In genomic region chr11:102276411-102276915, GRCm38 (mm10) we compare ENCODE assay signal across 8 mouse cellular contexts. TPM values are rescaled to one million over a fixed set of nuclear protein-coding genes. Genes with fewer than 3 reads are reported as not detected.
DNase-seq lines count a peak whose midpoint lies in the region; ATAC-seq and TF ChIP-seq lines count a peak whose summit lies in the region.

No protein-coding gene starts in this region.

- H3K4me1 ChIP-seq in cerebellum, adult 2 months (ENCODE audit: control insufficient read depth, insufficient read depth, low read length), result peaks cover 4% of the 10 kb centered on the region; the same call in 1 of the 2 replicates
- H3K4me1 ChIP-seq in liver, adult 2 months (ENCODE audit: control insufficient read depth, insufficient read depth, low read length), result peaks cover 3% of the 10 kb centered on the region; the same call in 1 of the 2 replicates
- H3K4me1 ChIP-seq in neural tube, embryonic 15.5 days, result peaks cover 12% of the 10 kb centered on the region

- H3K4me2 ChIP-seq in neural tube, embryonic 15.5 days, result peak overlapping the region; percentile 77

- peak; percentile 61 for ATAC-seq in neural tube, embryonic 15.5 days (ENCODE audit: low FRiP score)

- TF ChIP-seq POLR2A in cerebellum, adult 2 months (IDR thresholded peaks at IDR 0.05; ENCODE audit: borderline replicate concordance, insufficient read depth, low read length), result no peak
- TF ChIP-seq POLR2A in liver, adult 2 months (IDR thresholded peaks at IDR 0.05; ENCODE audit: extremely low read depth, insufficient read depth, low read length), result no peak

- WGBS in cerebellum, adult 2 months, result 2% methylated on average over 33 of the region's 33 CpGs
- 4% methylated on average over 33 of the region's 33 CpGs for WGBS in liver, adult 2 months
- under 1% methylated on average over 33 of the region's 33 CpGs for WGBS in neural tube, embryonic 15.5 days

- no peaks in the 10 kb centered on the region for H3K36me3 ChIP-seq in liver, adult 2 months (ENCODE audit: control insufficient read depth, insufficient read depth, low read length)
- no peaks in the 10 kb centered on the region for H3K36me3 ChIP-seq in neural tube, embryonic 15.5 days

- H3K27me3 ChIP-seq in cerebellum, adult 2 months (ENCODE audit: control insufficient read depth, insufficient read depth, low read length), result no peaks in the 10 kb centered on the region
- no peaks in the 10 kb centered on the region for H3K27me3 ChIP-seq in liver, adult 2 months (ENCODE audit: control insufficient read depth, insufficient read depth, low read length)
- peaks cover 4% of the 10 kb centered on the region; the same call in 1 of the 2 replicates for H3K27me3 ChIP-seq in neural tube, embryonic 15.5 days (replicated peaks)

- peak in 1 of 2 experiments; percentile 46 for DNase-seq in cerebellum, adult 2 months
- DNase-seq in cerebellum, adult 11 months, result no peak
- peak; percentile 49 for DNase-seq in thymus, postnatal 4 days
- DNase-seq in thymus, postnatal 14 days, result no peak
- DNase-seq in heart, postnatal 4 days, result peak; percentile 51
- no peak for DNase-seq in liver, adult 2 months (ENCODE audit: extremely low read depth, low read depth, low spot score)
- no peak for DNase-seq in gastrocnemius, adult 18-20 months (ENCODE audit: low spot score)

- peak overlapping the region; percentile 26 for H3K9ac ChIP-seq in liver, adult 2 months (ENCODE audit: low read depth, low read length)
- peak overlapping the region; percentile 59 for H3K9ac ChIP-seq in neural tube, embryonic 15.5 days (replicated peaks)

- H3K79me2 ChIP-seq in liver, adult 2 months (ENCODE audit: control insufficient read depth, insufficient read depth, low read length), result no peaks in the 10 kb centered on the region

- no peak for TF ChIP-seq CTCF in cerebellum, adult 2 months (IDR thresholded peaks at IDR 0.05; ENCODE audit: borderline replicate concordance, insufficient read depth, low read depth, low read length)
- TF ChIP-seq CTCF in liver, adult 2 months (IDR thresholded peaks at IDR 0.05; ENCODE audit: low read depth, low read length), result 0 out of 2 replicates have a peak, but pooled peaks have one; percentile 3

- H3K4me3 ChIP-seq in cerebellum, adult 2 months (replicated peaks; ENCODE audit: insufficient read depth, low read depth, low read length), result peak overlapping the region; percentile 7
- peak overlapping the region; percentile 14; the same call in 1 of the 2 replicates for H3K4me3 ChIP-seq in liver, adult 2 months (ENCODE audit: insufficient read depth, low read depth, low read length)
- peak overlapping the region; percentile 38 for H3K4me3 ChIP-seq in neural tube, embryonic 15.5 days (replicated peaks)

- H3K9me3 ChIP-seq in neural tube, embryonic 15.5 days (replicated peaks), result no peaks in the 10 kb centered on the region

- H3K27ac ChIP-seq in cerebellum, adult 2 months (ENCODE audit: insufficient read depth, low read length), result no peak overlapping the region
- H3K27ac ChIP-seq in liver, adult 2 months (replicated peaks; ENCODE audit: insufficient read depth, low read depth, low read length), result no peak overlapping the region
- peak overlapping the region; percentile 37; the same call in 1 of the 2 replicates for H3K27ac ChIP-seq in neural tube, embryonic 15.5 days (replicated peaks)

RNA-seq across cellular contexts. Expression of gene Asb16, which starts 7.9 kb away (rescaled TPM):
- polyA plus RNA-seq in cerebellum, adult 2 months (2012; rRNA removed), result 3.1 and 4.0 TPM in 2 replicates
- under 1 TPM; 0.33 to 0.41 TPM for total RNA-seq in heart, postnatal 4 days (2021)
- total RNA-seq in liver, adult 2 months (2014; rRNA removed), result 0.09 TPM in 1 of 2 replicates, not detected in the other
- 0.16 and 0.20 TPM in 2 replicates for polyA plus RNA-seq in liver, adult 2 months (2012; rRNA removed)
- polyA plus RNA-seq in neural tube, embryonic 15.5 days (2015; fragmentation: Nextera tagmentation; extraction: Ambion mirVana), result 0.10 and 0.12 TPM in 2 replicates
- total RNA-seq in gastrocnemius, adult 18-20 months (2021), result 10 to 100 TPM; 86.0 to 97.5 TPM

RNA-seq across cellular contexts. Expression of gene Tmub2, which starts 8.3 kb away (rescaled TPM):
- 82.7 and 85.3 TPM in 2 replicates for polyA plus RNA-seq in cerebellum, adult 2 months (2012; rRNA removed)
- 10 to 100 TPM; 26.6 to 27.7 TPM for total RNA-seq in heart, postnatal 4 days (2021)
- total RNA-seq in liver, adult 2 months (2014; rRNA removed), result 18.1 and 19.0 TPM in 2 replicates
- polyA plus RNA-seq in liver, adult 2 months (2012; rRNA removed), result 33.5 and 34.2 TPM in 2 replicates
- 79.8 and 83.7 TPM in 2 replicates for polyA plus RNA-seq in neural tube, embryonic 15.5 days (2015; fragmentation: Nextera tagmentation; extraction: Ambion mirVana)
- 10 to 100 TPM; 14.6 to 15.8 TPM for total RNA-seq in gastrocnemius, adult 18-20 months (2021)

RNA-seq across cellular contexts. Expression of gene Atxn7l3, which starts 20.0 kb away (rescaled TPM):
- polyA plus RNA-seq in cerebellum, adult 2 months (2012; rRNA removed), result 93.3 and 101 TPM in 2 replicates
- total RNA-seq in heart, postnatal 4 days (2021), result 10 to 100 TPM; 36.8 to 39.4 TPM
- 7.1 and 8.5 TPM in 2 replicates for total RNA-seq in liver, adult 2 months (2014; rRNA removed)
- 16.8 and 20.6 TPM in 2 replicates for polyA plus RNA-seq in liver, adult 2 months (2012; rRNA removed)
- 27.2 and 28.1 TPM in 2 replicates for polyA plus RNA-seq in neural tube, embryonic 15.5 days (2015; fragmentation: Nextera tagmentation; extraction: Ambion mirVana)
- 10 to 100 TPM in 1 of 2 experiments, 1 to 10 TPM in 1; 9.3 to 13.0 TPM for total RNA-seq in gastrocnemius, adult 18-20 months (2021)

RNA-seq across cellular contexts. Expression of gene BC030867, which starts 27.8 kb away (rescaled TPM):
- polyA plus RNA-seq in cerebellum, adult 2 months (2012; rRNA removed), result 1.3 and 2.2 TPM in 2 replicates
- total RNA-seq in heart, postnatal 4 days (2021), result 1 to 10 TPM; 5.3 TPM
- 0.27 TPM in 1 of 2 replicates, not detected in the other for total RNA-seq in liver, adult 2 months (2014; rRNA removed)
- 0.20 and 0.38 TPM in 2 replicates for polyA plus RNA-seq in liver, adult 2 months (2012; rRNA removed)
- polyA plus RNA-seq in neural tube, embryonic 15.5 days (2015; fragmentation: Nextera tagmentation; extraction: Ambion mirVana), result 2.2 and 5.1 TPM in 2 replicates
- not detected for total RNA-seq in gastrocnemius, adult 18-20 months (2021)

RNA-seq across cellular contexts. Expression of gene Ubtf, which starts 43.1 kb away (rescaled TPM):
- polyA plus RNA-seq in cerebellum, adult 2 months (2012; rRNA removed), result 94.6 and 95.8 TPM in 2 replicates
- total RNA-seq in heart, postnatal 4 days (2021), result 10 to 100 TPM; 81.9 to 89.3 TPM
- total RNA-seq in liver, adult 2 months (2014; rRNA removed), result 19.4 and 19.5 TPM in 2 replicates
- polyA plus RNA-seq in liver, adult 2 months (2012; rRNA removed), result 12.7 and 12.8 TPM in 2 replicates
- 68.9 and 79.5 TPM in 2 replicates for polyA plus RNA-seq in neural tube, embryonic 15.5 days (2015; fragmentation: Nextera tagmentation; extraction: Ambion mirVana)
- 10 to 100 TPM; 35.4 to 42.6 TPM for total RNA-seq in gastrocnemius, adult 18-20 months (2021)

Comparison
In these comparisons a context has a peak if more than half of its experiments do, and no peak if none do; other contexts are left out.
1. DNase-seq: peak in thymus, postnatal 4 days (single experiment) and heart, postnatal 4 days (single experiment); none in cerebellum, adult 11 months (single experiment), thymus, postnatal 14 days (single experiment), liver, adult 2 months (single experiment) and gastrocnemius, adult 18-20 months (single experiment).
2. RNA of gene Asb16, which starts 7.9 kb away (total RNA-seq): 86.0 to 97.5 TPM in gastrocnemius, adult 18-20 months; 0.33 to 0.41 TPM in heart, postnatal 4 days and 0.09 TPM in liver, adult 2 months; every median in the first group is over 10 times any median in the second.
3. Peak in every context shown above with its lines, with median percentiles within 50 percentile points of each other: H3K4me3 ChIP-seq.